Mouse (Mus musculus) liver, adult (tissue): ENCODE measurements around the gene Grm8.

ENCODE experiments used
- GATA4 ChIP-seq: IDR thresholded peaks from 2 replicates; pipeline ENCODE4 v1.6.1; 2014; ENCODE audit warnings: mild to moderate bottlenecking, low read length; ENCODE audit not compliant: insufficient replicate concordance

The Grm8 gene

GRCm38 (mm10) chr6:28135001-28135401, at the start of gene Grm8:
Gene Grm8, minus strand, starts transcription at chr6:28135178.
- no peak for TF ChIP-seq GATA4

- TF ChIP-seq GATA4, result no peak
These were observed 35.0 kb upstream of the Grm8 start for GRCm38 (mm10) chr6:28169851-28170539.

GRCm38 (mm10) chr6:28160399-28160798, 25.4 kb upstream of the Grm8 start:
- no peak for TF ChIP-seq GATA4

- no peak for TF ChIP-seq GATA4
These were observed 11.5 kb upstream of the Grm8 start for GRCm38 (mm10) chr6:28146445-28146844.

- no peak for TF ChIP-seq GATA4
These were observed 7.4 kb upstream of the Grm8 start for GRCm38 (mm10) chr6:28142332-28142731.

GRCm38 (mm10) chr6:28135411-28136233, 644 bp upstream of the Grm8 start:
- TF ChIP-seq GATA4, result no peak

GRCm38 (mm10) chr6:28134251-28134801, 652 bp downstream of the Grm8 start:
- TF ChIP-seq GATA4, result no peak

GRCm38 (mm10) chr6:28133206-28134063, 1.5 kb downstream of the Grm8 start:
- no peak for TF ChIP-seq GATA4

- no peak for TF ChIP-seq GATA4
These were observed 2.9 kb downstream of the Grm8 start for GRCm38 (mm10) chr6:28132056-28132455.

GRCm38 (mm10) chr6:28128871-28129270, 6.1 kb downstream of the Grm8 start:
- no peak for TF ChIP-seq GATA4

GRCm38 (mm10) chr6:28115519-28115918, 19.5 kb downstream of the Grm8 start:
- no peak for TF ChIP-seq GATA4

- no peak for TF ChIP-seq GATA4
These were observed 20.1 kb downstream of the Grm8 start for GRCm38 (mm10) chr6:28114916-28115315.

- TF ChIP-seq GATA4, result no peak
These were observed 23.4 kb downstream of the Grm8 start for GRCm38 (mm10) chr6:28111551-28111950.

- no peak for TF ChIP-seq GATA4
These were observed 32.2 kb downstream of the Grm8 start for GRCm38 (mm10) chr6:28102608-28103316.
